Mouse (Mus musculus) liver, embryonic 14.5 days (tissue): ENCODE data around the gene Fbxo9. TPM values are rescaled to one million over a fixed set of nuclear protein-coding genes. Genes with fewer than 3 reads are reported as not detected.

Source experiments
- ATAC-seq: fragments of 200-750 bp; cut with Nextera tagmentation; 2 replicates; pipeline ENCODE4 v1.8.0; 2017; ENCODE audit warnings: moderate number of reproducible peaks, mild to moderate bottlenecking, moderate library complexity; ENCODE audit not compliant: insufficient read depth
- DNase-seq, 3 experiments: peaks; one replicate each; pipeline ENCODE4 v3.0.0-alpha.2; 2012 to 2013; ENCODE audit warnings: low read depth in 3 of 3, low spot score in 3 of 3
- H3K27ac ChIP-seq: fragments of 300-500 bp; sonication (generic); 2 replicates; pipeline ENCODE4 v1.5.1; 2014; ENCODE audit warnings: moderate library complexity, mild to moderate bottlenecking, control low read depth, inconsistent platforms
- H3K27me3 ChIP-seq: fragments of 300-500 bp; sonication (generic); 2 replicates; pipeline ENCODE4 v1.6.1; 2014; ENCODE audit warnings: mild to moderate bottlenecking, low read length, moderate library complexity; ENCODE audit not compliant: control insufficient read depth, insufficient read depth
- H3K36me3 ChIP-seq: fragments of 300-500 bp; sonication (generic); replicated peaks from 2 replicates; pipeline ENCODE4 v1.6.1; 2014; ENCODE audit warnings: low read depth; ENCODE audit not compliant: control insufficient read depth, insufficient read depth
- H3K4me1 ChIP-seq, 2 experiments: fragments of 200-500 bp in 1 of 2; fragments of 300-500 bp in 1 of 2; sonication (generic) in 1 of 2; replicated peaks; 2 replicates each; pipeline ENCODE4 v1.6.1; 2012 to 2014; ENCODE audit warnings: antibody characterized with exemption in 1 of 2, inconsistent platforms in 1 of 2, low read length in 1 of 2; ENCODE audit not compliant: control insufficient read depth in 2 of 2, insufficient read depth in 2 of 2
- H3K4me2 ChIP-seq: fragments of 300-500 bp; sonication (generic); 2 replicates; pipeline ENCODE4 v1.6.1; 2014; ENCODE audit warnings: low read depth, mild to moderate bottlenecking, control low read depth, moderate library complexity
- H3K4me3 ChIP-seq, 2 experiments: fragments of 200-500 bp in 1 of 2; fragments of 300-500 bp in 1 of 2; sonication (generic) in 1 of 2; 2 replicates each; pipeline ENCODE4 v1.5.1; 2012 to 2014; ENCODE audit warnings: low read depth in 2 of 2, low read length in 2 of 2, mild to moderate bottlenecking in 2 of 2, control low read depth in 1 of 2, inconsistent platforms in 1 of 2, moderate library complexity in 1 of 2; ENCODE audit not compliant: insufficient read depth in 1 of 2
- H3K9ac ChIP-seq: fragments of 300-500 bp; sonication (generic); replicated peaks from 2 replicates; pipeline ENCODE4 v1.6.1; 2014; ENCODE audit warnings: mild to moderate bottlenecking, control low read depth, moderate library complexity
- H3K9me3 ChIP-seq: fragments of 300-500 bp; sonication (generic); 2 replicates; pipeline ENCODE4 v1.6.1; 2016; ENCODE audit warnings: low read length, mixed read lengths; ENCODE audit not compliant: control insufficient read depth
- CTCF ChIP-seq: IDR thresholded peaks from 2 replicates; pipeline ENCODE4 v1.5.1; 2016; ENCODE audit warnings: antibody characterized with exemption, low read depth, control low read depth
- EP300 ChIP-seq: IDR thresholded peaks from 2 replicates; pipeline ENCODE4 v1.6.1; 2016; ENCODE audit warnings: antibody characterized with exemption, low read depth
- WGBS: fragments of 180-500 bp; shearing (Covaris S2); extraction: QIAGEN DNeasy Blood & Tissue Kit; methylation state at CpG from one replicate; pipeline ENCODE4 v1.1.7; 2014; ENCODE audit not compliant: insufficient replicate concordance; 5-methylcytosine and 5-hydroxymethylcytosine counted together
- polyA plus RNA-seq, 2 experiments: library from polyadenylated mRNA; depleted of rRNA in 1 of 2; stranded (reverse) in 1 of 2; unstranded in 1 of 2; fragments of >200 nt; fragmentation: Nextera tagmentation in 1 of 2; extraction: Ambion mirVana in 1 of 2; gene quantifications; 2 replicates each; pipeline versions ENCODE4 v1.2.1 to v1.2.3; 2012 to 2014

Gene Fbxo9
- polyA plus RNA-seq, 2 experiments, result 68.1 to 78.1 TPM

GRCm38 (mm10) chr9:78096376-78096775 lies 12.5 kb downstream of the Fbxo9 start:
- WGBS, result 85% methylated on average over 6 of the region's 6 CpGs
- Histone ChIP-seq H3K9me3 (peaks cover 7% of the 10 kb centered on the region), H3K4me1 (no peaks in the 10 kb centered on the region; a peak in 1 of 4 replicates), H3K27me3 (no peaks in the 10 kb centered on the region), H3K36me3 (peaks cover 91% of the 10 kb centered on the region), H3K4me2 (no peak overlapping the region), H3K27ac (no peak overlapping the region), H3K4me3 (no peak overlapping the region), H3K9ac (no peak overlapping the region)
- ATAC-seq, result no peak
- DNase-seq, result no peak
- TF ChIP-seq CTCF, result peak; percentile 65
- TF ChIP-seq EP300, result no peak

GRCm38 (mm10) chr9:78095686-78096085 lies 13.2 kb downstream of the Fbxo9 start:
- Histone ChIP-seq H3K4me1 (no peaks in the 10 kb centered on the region), H3K9me3 (peaks cover 7% of the 10 kb centered on the region), H3K27me3 (no peaks in the 10 kb centered on the region), H3K27ac (no peak overlapping the region), H3K36me3 (peaks cover 89% of the 10 kb centered on the region), H3K4me3 (no peak overlapping the region), H3K4me2 (no peak overlapping the region), H3K9ac (no peak overlapping the region)
- no peak for DNase-seq
- TF ChIP-seq EP300, result no peak
- no peak for TF ChIP-seq CTCF
- no peak for ATAC-seq
- 92% methylated on average over 12 of the region's 12 CpGs for WGBS

GRCm38 (mm10) chr9:78090596-78090995 lies 18.3 kb downstream of the Fbxo9 start:
- no peaks in the 10 kb centered on the region for H3K27me3 ChIP-seq
- no peak overlapping the region for H3K9ac ChIP-seq
- DNase-seq, result no peak
- ATAC-seq, result peak; percentile 45; the same call in 1 of the 2 replicates
- H3K4me2 ChIP-seq, result no peak overlapping the region
- no peaks in the 10 kb centered on the region for H3K4me1 ChIP-seq
- TF ChIP-seq CTCF, result no peak
- TF ChIP-seq EP300, result no peak
- 85% methylated on average over 3 of the region's 3 CpGs for WGBS
- no peaks in the 10 kb centered on the region for H3K9me3 ChIP-seq
- peaks cover 84% of the 10 kb centered on the region for H3K36me3 ChIP-seq
- H3K4me3 ChIP-seq, result no peak overlapping the region
- no peak overlapping the region for H3K27ac ChIP-seq

- DNase-seq (no peak), ATAC-seq (no peak)
- Histone ChIP-seq H3K9me3 (no peaks in the 10 kb centered on the region), H3K9ac (no peak overlapping the region), H3K4me1 (no peaks in the 10 kb centered on the region), H3K27me3 (no peaks in the 10 kb centered on the region), H3K36me3 (peaks cover 84% of the 10 kb centered on the region), H3K4me3 (no peak overlapping the region), H3K27ac (no peak overlapping the region), H3K4me2 (no peak overlapping the region)
- 78% methylated on average over 1 of the region's 1 CpGs for WGBS
- TF ChIP-seq EP300, result no peak
- no peak for TF ChIP-seq CTCF
Measured at GRCm38 (mm10) chr9:78089906-78090305, 19.0 kb downstream of the Fbxo9 start.

GRCm38 (mm10) chr9:78088971-78089370 lies 19.9 kb downstream of the Fbxo9 start:
- Histone ChIP-seq H3K4me1 (no peaks in the 10 kb centered on the region), H3K27me3 (no peaks in the 10 kb centered on the region), H3K4me3 (no peak overlapping the region), H3K36me3 (peaks cover 84% of the 10 kb centered on the region), H3K9ac (no peak overlapping the region), H3K27ac (no peak overlapping the region), H3K4me2 (no peak overlapping the region), H3K9me3 (no peaks in the 10 kb centered on the region)
- ATAC-seq, result no peak
- TF ChIP-seq CTCF (no peak), EP300 (no peak)
- no peak for DNase-seq
- 85% methylated on average over 7 of the region's 7 CpGs for WGBS
